Mouse (Mus musculus) cerebral cortex, adult 2 months (tissue): Measurements from ENCODE around the gene Angptl8.

Experiments
- WGBS: fragments of 180-500 bp; shearing (Covaris S2); methylation state at CpG from one replicate; pipeline ENCODE4 v1.1.7; 2018; 5-methylcytosine and 5-hydroxymethylcytosine counted together

Gene Angptl8

GRCm38 (mm10) chr9:21835258-21835912, at the start of gene Angptl8:
Angptl8 (plus strand) TSS chr9:21835510.
- 90% methylated on average over 15 of the region's 15 CpGs for WGBS

DNA sequence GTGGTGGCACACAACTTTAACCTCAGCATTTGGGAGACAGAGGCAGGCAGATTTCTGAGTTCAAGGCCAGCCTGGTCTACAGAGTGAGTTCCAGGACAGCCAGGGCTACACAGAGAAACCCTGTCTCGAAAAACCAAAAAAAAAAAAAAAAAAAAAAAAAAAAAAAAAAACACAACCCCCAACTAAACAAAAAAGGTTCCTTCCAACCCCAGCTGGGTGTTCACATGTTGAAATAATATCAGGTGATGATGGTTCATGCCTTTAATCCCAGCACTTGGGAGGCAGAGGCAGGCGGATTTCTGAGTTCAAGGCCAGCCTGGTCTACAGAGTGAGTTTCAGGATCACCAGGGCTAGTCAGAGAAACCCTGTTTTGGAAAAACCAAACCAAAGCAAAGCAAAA, 49.0 kb upstream of the Angptl8 start:
- WGBS: 74% methylated on average over 2 of the region's 2 CpGs

DNA sequence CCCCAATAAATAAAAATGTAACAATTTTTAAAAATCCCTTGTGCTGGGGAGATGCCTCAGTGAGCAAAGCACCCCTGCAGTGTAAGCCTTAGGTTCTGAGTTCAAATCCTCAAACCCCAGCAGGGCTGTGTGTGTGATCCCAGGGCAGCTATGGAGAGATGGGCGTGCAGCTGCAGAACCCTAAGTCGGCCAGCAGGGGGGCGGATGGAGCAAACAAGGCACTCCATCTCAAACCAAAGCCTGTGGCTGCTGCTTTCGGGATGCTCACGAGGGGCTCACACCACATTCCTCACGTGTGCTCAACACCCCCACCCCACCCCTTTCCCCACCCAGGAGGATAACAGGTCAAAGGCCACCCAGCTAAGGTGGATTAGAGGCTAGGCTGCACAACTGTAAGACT, 48.4 kb upstream of the Angptl8 start:
- WGBS: 17% methylated on average over 6 of the region's 6 CpGs

DNA sequence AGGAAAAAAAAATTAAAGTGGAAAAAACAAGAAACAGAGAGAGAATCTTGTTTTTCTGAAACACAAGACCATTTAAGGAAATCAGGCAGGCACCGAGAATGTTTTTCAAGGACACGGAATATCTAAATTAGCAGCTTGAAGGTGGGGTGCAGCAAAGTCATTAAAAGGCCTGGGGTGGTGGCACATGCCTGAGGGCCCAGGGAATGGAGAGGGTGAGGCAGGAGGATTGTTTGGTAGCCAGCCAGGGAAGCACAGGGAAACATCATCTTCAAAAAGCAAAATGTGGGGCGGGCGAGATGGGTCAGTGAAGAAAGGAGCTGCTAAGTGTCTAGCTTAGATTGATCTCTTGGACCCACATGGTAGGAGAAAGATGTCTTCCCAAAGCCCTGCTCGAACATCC, 47.7 kb upstream of the Angptl8 start:
- 76% methylated on average over 5 of the region's 5 CpGs for WGBS

GRCm38 (mm10) chr9:21788234-21788633, 47.1 kb upstream of the Angptl8 start:
- 73% methylated on average over 9 of the region's 9 CpGs for WGBS

DNA sequence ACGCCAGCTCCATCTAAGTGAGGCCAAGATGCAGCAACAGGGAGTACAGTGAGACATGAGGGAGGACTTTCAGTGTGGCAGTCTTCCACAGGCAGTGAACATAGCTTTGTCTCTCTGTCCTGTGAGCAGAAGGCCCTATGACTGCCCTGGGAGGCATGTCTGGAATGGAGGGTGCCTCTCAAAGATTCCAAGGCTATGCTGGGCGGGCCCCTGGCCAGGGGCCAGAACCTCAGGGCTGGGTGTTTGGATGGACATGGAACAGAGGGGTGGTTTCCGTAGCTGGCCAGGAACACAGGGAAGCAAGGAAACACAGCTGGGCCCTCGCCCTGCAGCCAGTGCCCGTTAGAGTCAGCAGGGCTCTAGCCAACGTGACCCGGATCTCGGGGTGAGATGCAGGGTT, 43.4 kb upstream of the Angptl8 start:
- WGBS: 58% methylated on average over 8 of the region's 8 CpGs

DNA sequence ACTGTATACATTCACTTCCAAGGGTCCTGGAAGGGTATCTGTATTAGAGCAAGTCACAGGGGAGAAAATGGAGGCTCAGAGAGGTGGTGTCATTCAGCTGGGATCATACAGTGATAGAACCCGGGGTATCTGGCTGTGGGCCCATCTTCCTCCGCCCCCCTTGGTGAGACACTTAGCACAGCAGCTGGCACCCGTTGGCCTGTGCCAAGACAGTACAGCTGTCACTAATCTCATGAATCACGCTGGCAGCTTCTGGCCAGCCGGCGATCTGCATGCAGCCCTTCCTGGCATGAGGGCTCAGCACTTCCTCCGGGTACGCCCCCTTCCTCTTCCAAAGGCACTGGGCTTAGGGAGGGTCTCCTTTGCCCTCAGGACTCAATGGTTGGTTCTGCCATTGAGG, 42.7 kb upstream of the Angptl8 start:
- 14% methylated on average over 8 of the region's 8 CpGs for WGBS

DNA sequence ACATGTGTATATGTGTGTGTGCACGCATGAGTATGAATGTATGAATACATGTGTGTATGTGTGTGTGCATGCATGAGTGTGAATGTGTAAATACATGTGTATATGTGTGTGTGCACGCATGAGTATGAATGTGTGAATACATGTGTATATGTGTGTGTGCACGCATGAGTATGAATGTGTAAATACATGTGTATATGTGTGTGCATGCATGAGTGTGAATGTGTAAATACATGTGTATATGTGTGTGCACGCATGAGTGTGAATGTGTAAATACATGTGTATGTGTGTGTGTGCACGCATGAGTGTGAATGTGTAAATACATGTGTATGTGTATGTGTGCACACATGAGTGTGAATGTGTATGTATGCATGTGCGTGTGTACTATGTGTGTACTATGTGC, 41.8 kb upstream of the Angptl8 start:
- WGBS: 97% methylated on average over 6 of the region's 6 CpGs

GRCm38 (mm10) chr9:21794344-21794834, 40.9 kb upstream of the Angptl8 start:
- 98% methylated on average over 18 of the region's 18 CpGs for WGBS

- 94% methylated on average over 25 of the region's 25 CpGs for WGBS
Measured at GRCm38 (mm10) chr9:21794925-21795324, 40.4 kb upstream of the Angptl8 start.

DNA sequence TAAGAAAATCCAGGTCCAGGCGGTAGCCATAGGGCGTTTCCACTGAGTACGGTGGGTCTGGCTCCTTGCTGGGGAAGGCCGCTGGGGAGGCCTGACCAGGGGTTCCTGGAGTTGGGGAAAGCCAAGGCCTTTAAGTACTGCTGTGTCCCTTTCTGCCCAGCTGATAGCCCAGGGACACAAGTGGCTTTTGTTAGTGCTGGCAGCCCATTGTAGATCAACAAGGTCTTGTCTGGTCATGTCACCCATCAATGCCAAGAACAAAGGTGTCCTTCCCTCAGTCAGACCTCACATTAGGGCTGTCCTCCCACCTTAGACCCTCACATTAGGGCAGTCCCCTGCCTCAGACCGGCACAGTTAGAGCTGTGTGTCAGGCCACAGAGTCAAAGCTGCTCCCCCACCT, 39.7 kb upstream of the Angptl8 start:
- WGBS: 84% methylated on average over 5 of the region's 5 CpGs

GRCm38 (mm10) chr9:21796259-21796658, 39.1 kb upstream of the Angptl8 start:
- WGBS: 66% methylated on average over 3 of the region's 3 CpGs

DNA sequence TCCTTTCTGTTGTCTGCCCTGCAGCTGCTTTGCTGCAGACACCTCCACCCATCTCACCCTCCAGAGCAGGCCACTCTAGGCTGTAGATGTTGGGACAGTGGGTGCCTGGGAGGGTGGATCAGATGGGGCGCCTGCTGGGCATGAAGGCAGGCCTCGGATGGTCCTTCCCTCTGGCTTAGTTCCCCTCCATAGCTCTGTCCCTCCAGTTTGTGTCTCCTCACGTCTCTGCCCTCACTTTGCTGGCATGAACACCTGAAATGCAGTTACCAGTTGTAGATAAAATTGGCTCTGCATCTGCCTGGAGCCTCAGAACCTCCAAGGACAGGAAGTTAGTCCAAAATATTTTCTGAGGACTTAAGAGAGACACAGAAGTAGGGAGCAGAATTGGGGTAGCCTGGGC, 38.4 kb upstream of the Angptl8 start:
- WGBS: 66% methylated on average over 3 of the region's 3 CpGs

GRCm38 (mm10) chr9:21797921-21798344, 37.4 kb upstream of the Angptl8 start:
- under 1% methylated on average over 26 of the region's 26 CpGs for WGBS

DNA sequence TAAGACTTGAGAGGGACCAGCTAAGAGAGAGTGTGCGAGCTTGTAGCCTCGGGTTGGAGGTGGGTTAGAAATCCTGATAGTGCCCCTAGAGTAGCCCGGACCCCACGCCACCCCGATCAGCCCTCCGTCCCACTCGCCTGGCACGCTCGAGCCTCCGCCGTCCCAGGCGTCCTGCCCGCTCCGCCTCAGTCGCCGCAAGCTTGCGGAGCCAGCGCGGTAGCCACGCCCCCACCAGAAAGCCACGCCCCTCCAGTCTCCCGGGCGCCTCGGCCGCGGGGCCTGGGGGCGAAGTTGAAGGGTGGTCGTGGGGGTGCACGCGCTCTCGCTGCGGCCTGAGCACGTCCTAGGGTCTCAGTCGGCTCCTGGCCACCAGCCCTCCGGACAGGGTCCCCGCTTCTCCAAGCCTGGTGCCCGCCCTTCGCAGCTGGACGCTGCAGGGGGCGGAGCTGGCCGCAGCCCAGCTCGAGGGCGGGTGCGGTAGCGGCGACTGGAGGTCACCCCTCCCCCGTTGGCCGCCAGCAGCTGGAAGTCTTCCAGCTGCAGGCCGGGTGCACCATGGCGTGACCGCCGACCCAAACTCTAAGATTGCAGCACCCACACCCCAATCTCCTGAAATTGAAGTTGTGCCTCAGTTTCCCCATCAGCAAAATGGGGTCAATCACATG, 36.8 kb upstream of the Angptl8 start, which contains the start of gene Kank2:
Gene Kank2 (minus strand): TSS at position 400 of the 665 bp plus-strand sequence.
- 1% methylated on average over 52 of the region's 52 CpGs for WGBS

GRCm38 (mm10) chr9:21799010-21799350, 36.3 kb upstream of the Angptl8 start:
- 75% methylated on average over 3 of the region's 3 CpGs for WGBS

- WGBS: 92% methylated on average over 7 of the region's 7 CpGs
Measured at GRCm38 (mm10) chr9:21801121-21801520, 34.2 kb upstream of the Angptl8 start.

GRCm38 (mm10) chr9:21801591-21801990, 33.7 kb upstream of the Angptl8 start:
- 94% methylated on average over 7 of the region's 7 CpGs for WGBS

- 23% methylated on average over 13 of the region's 13 CpGs for WGBS
Measured at GRCm38 (mm10) chr9:21803986-21804644, 31.2 kb upstream of the Angptl8 start.

GRCm38 (mm10) chr9:21806363-21806762, 28.9 kb upstream of the Angptl8 start:
- 58% methylated on average over 3 of the region's 3 CpGs for WGBS

DNA sequence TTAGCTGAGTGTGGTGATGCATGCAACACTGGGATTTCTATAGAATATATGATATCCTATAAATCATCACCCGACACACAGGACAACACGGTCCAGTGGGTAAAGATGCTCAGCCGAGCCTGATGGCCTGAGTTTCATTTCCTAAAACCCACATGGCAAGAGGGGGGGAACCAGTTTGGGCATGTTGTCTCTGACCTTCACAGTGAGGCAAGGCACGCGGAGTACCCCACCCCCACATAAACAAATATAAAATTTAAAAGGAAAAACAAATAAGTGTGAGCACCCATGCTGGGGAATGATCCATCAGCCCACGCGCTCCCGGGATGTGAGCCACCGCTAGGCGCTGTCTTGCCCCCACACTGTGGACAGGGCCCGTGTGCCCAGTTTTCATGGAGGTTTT, 28.3 kb upstream of the Angptl8 start:
- 59% methylated on average over 11 of the region's 11 CpGs for WGBS

DNA sequence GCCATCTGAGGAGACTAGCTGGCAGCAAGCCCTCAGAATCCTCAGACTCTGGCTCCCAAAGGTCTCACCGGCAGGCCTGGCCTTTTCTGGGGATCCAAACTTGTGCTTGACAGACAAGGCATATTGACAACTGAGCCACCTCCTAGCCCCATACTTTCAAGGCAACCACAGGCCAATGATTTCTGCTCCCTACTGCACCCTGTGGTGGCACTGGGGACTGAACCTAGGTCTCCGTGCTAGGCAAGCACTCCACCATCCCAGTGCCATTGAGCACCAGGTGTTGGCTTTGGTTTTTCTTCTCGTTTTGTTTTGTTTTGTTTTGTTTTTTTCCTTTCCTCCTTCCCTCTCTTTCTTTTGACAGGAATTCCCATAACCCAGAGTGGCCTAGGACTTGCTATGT, 26.7 kb upstream of the Angptl8 start:
- WGBS: 75% methylated on average over 3 of the region's 3 CpGs

DNA sequence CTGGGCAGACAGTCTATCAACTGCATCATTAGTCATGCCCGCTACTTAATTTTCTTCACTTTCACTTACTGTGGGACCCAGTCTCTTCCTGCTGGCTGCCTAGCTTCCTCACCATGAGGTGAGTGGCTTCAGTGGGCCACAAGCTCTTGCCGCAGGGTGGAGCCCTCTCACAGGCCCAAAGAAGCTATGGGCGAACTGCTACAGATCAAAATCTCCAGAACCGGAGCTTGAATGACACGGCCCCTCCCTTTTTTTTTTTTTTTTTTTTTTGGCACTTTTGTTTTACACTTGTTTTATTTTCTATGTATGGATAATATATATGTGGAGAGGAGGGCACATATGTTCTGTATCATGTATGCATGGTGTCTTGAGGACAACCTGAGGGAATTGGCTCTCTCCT, 24.1 kb upstream of the Angptl8 start:
- 88% methylated on average over 5 of the region's 5 CpGs for WGBS
